Mouse (Mus musculus) layer of hippocampus, postnatal 14 days (tissue): ENCODE measurements around the gene Akr1d1. TPM values are rescaled to one million over a fixed set of nuclear protein-coding genes. Genes with fewer than 3 reads are reported as not detected.

Experiments used
- DNase-seq, 2 experiments: peaks; one replicate each; pipeline ENCODE4 v3.0.0; 2021 to 2022; ENCODE audit warnings: low spot score in 2 of 2, mixed read lengths in 1 of 2
- long read RNA-seq, 2 experiments: library from polyadenylated mRNA; stranded (forward); transcript quantifications; one replicate each; pipeline ENCODE4 v2.0.0; 2021
- total RNA-seq, 2 experiments: library from RNA; stranded (reverse); gene quantifications; 2 replicates each; pipeline ENCODE4 v1.2.3; 2021

Gene Akr1d1
- total RNA-seq, result not detected
- long read RNA-seq, experiment 1, result 0 reads
- long read RNA-seq, experiment 2, result 0 reads

GRCm38 (mm10) chr6:37529940-37530339 lies at the start of gene Akr1d1:
Gene Akr1d1 (plus strand): TSS chr6:37530173.
- no peak for DNase-seq

GRCm38 (mm10) chr6:37481147-37481546 lies 48.8 kb upstream of the Akr1d1 start:
- DNase-seq, result no peak

GRCm38 (mm10) chr6:37483262-37483661 lies 46.7 kb upstream of the Akr1d1 start:
- DNase-seq, result no peak

GRCm38 (mm10) chr6:37484588-37485070 lies 45.3 kb upstream of the Akr1d1 start:
- no peak for DNase-seq

- DNase-seq, result no peak
Observed at GRCm38 (mm10) chr6:37486502-37486901, 43.5 kb upstream of the Akr1d1 start.

- DNase-seq, result no peak
Observed at GRCm38 (mm10) chr6:37492241-37492640, 37.7 kb upstream of the Akr1d1 start.

- DNase-seq, result no peak
Observed at GRCm38 (mm10) chr6:37494957-37495356, 35.0 kb upstream of the Akr1d1 start.

- no peak for DNase-seq
Observed at GRCm38 (mm10) chr6:37496866-37497265, 33.1 kb upstream of the Akr1d1 start.

- DNase-seq, result no peak
Observed at GRCm38 (mm10) chr6:37505588-37505987, 24.4 kb upstream of the Akr1d1 start.

- no peak for DNase-seq
Observed at GRCm38 (mm10) chr6:37506909-37507515, 23.0 kb upstream of the Akr1d1 start.

- DNase-seq, result no peak
Observed at GRCm38 (mm10) chr6:37510786-37511185, 19.2 kb upstream of the Akr1d1 start.

- no peak for DNase-seq
Observed at GRCm38 (mm10) chr6:37520631-37521375, 9.2 kb upstream of the Akr1d1 start.

GRCm38 (mm10) chr6:37532036-37532435 lies 2.1 kb downstream of the Akr1d1 start:
- no peak for DNase-seq

- no peak for DNase-seq
Observed at GRCm38 (mm10) chr6:37536831-37537230, 6.9 kb downstream of the Akr1d1 start.

GRCm38 (mm10) chr6:37537801-37538200 lies 7.8 kb downstream of the Akr1d1 start:
- DNase-seq, result no peak

- DNase-seq, result no peak
Observed at GRCm38 (mm10) chr6:37538792-37539191, 8.8 kb downstream of the Akr1d1 start.

GRCm38 (mm10) chr6:37539403-37539802 lies 9.4 kb downstream of the Akr1d1 start:
- no peak for DNase-seq

GRCm38 (mm10) chr6:37540113-37540512 lies 10.1 kb downstream of the Akr1d1 start:
- no peak for DNase-seq

GRCm38 (mm10) chr6:37541171-37541570 lies 11.2 kb downstream of the Akr1d1 start:
- no peak for DNase-seq

GRCm38 (mm10) chr6:37542145-37542544 lies 12.2 kb downstream of the Akr1d1 start:
- no peak for DNase-seq

GRCm38 (mm10) chr6:37552760-37553159 lies 22.8 kb downstream of the Akr1d1 start:
- DNase-seq, result no peak

- DNase-seq, result no peak
Observed at GRCm38 (mm10) chr6:37553926-37554325, 24.0 kb downstream of the Akr1d1 start.

- DNase-seq, result peak in 1 of 2 experiments; percentile 8
Observed at GRCm38 (mm10) chr6:37554327-37554726, 24.4 kb downstream of the Akr1d1 start.
